ENCODE assay signal across 12 mouse cellular contexts in genomic region chr4:131911521-131911920, GRCm38 (mm10). TPM values are rescaled to one million over a fixed set of nuclear protein-coding genes. Genes with fewer than 3 reads are reported as not detected.
"Had no signal": no experiment of that assay in that cellular context is flagged by ENCODE, and none has a peak within 500 bp of the region (broad histone marks: within the 10 kb centered on the region; RNA-seq: fewer than 3 reads in every experiment).

No protein-coding gene starts in this region.

- H3K4me2 ChIP-seq: limb, embryonic 15.5 days; midbrain, embryonic 15.5 days had no signal

- H3K4me3 ChIP-seq: limb, embryonic 15.5 days; liver, embryonic 15.5 days; lung, embryonic 15.5 days; midbrain, embryonic 10.5 days; midbrain, embryonic 15.5 days; neural tube, embryonic 12.5 days had no signal

- ATAC-seq: inflammation-experienced regulatory T-cells, adult 6 months; midbrain, embryonic 15.5 days had no signal

- DNase-seq: kidney, adult 18-20 months; kidney, postnatal 25 days; layer of hippocampus, adult 9-11 months; layer of hippocampus, postnatal 36 days; thymus, postnatal 14 days had no signal

- H3K9me3 ChIP-seq: limb, embryonic 15.5 days; liver, embryonic 15.5 days; lung, embryonic 15.5 days; midbrain, embryonic 10.5 days; midbrain, embryonic 15.5 days; neural tube, embryonic 12.5 days had no signal

- H3K27ac ChIP-seq: limb, embryonic 15.5 days; liver, embryonic 15.5 days; lung, embryonic 15.5 days; midbrain, embryonic 10.5 days; midbrain, embryonic 15.5 days; neural tube, embryonic 12.5 days had no signal

- H3K36me3 ChIP-seq: limb, embryonic 15.5 days; liver, embryonic 15.5 days; lung, embryonic 15.5 days; midbrain, embryonic 10.5 days; midbrain, embryonic 15.5 days; neural tube, embryonic 12.5 days had no signal

- H3K9ac ChIP-seq: limb, embryonic 15.5 days; liver, embryonic 15.5 days; lung, embryonic 15.5 days; midbrain, embryonic 15.5 days; neural tube, embryonic 12.5 days had no signal

RNA-seq across cellular contexts. Expression of gene Tmem200b, which starts 10.1 kb away (rescaled TPM):
- polyA plus RNA-seq: inflammation-experienced regulatory T-cells, adult 6 months had no signal
